Mouse (Mus musculus): Measurements from ENCODE around the gene Srgap3.
"Not testable (repeated sequence)": the region's sequence is repeated elsewhere in the genome, so short reads cannot be mapped to it uniquely, and the experiment has no call there.

Gene Srgap3

DNA sequence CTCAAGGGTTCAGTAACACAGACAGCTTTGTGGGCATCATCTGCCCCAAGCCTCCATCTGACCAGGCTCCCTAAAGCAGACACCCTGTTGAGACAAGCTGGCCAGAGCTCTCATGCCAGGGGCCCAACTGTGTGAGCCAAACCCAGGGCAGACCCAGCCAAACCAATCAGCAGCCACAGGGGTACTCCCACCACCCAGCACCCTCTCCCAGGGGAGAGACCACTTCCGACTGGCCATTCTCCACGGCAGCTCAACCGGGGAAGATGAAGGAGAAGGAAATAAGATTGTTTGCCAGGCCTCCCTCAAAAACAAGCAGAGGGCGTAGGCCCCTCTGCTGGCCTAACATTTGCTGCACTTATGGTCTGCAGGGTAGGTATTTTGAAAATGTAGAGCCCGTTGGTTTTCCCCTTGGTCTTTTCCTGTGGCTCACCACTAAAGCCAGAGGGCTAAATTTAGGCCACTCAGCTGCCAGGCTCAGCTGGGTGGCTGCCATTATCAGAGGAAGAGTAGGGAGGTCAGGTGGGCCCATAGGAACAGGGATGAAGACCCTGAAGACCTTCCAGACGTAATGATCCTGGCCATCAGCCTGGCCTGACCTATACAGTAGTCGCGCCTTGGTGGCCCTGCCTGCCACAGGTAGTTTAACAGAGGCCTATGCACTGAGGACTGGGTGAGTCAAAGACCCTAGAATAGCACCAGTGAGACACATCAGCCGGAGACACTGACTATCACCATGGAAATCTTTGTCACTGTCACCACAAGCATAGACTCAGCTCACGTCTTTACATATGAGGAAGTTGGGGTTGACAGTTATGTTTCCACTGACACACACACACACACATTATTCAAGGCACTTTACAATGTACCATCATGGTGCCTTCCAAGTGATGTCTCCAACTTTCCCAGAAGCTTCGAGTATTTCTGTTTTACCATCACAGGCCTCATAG lies 85.4 kb downstream of the Srgap3 start:
- DNase-seq (ENCODE audit: low read depth, low spot score), result no peak

DNA sequence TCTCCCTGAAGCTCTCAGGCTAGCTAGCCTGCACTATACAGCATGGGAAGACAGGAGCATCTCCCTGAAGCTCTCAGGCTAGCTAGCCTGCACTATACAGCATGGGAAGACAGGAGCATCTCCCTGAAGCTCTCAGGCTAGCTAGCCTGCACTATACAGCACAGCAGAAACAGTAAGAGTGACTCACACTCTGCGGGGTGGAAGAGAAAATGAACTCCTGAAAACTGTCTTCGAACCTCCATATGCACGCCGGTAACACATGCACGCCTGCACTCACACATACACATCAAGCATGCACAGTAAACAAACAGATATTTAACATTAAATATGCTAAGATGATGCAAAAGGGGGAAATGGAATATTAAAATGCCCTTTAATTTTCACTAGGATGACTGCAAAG lies 86.8 kb downstream of the Srgap3 start:
- DNase-seq (ENCODE audit: low read depth, low spot score), result not testable (repeated sequence)

- no peak for DNase-seq (ENCODE audit: low read depth, low spot score)
Observed at GRCm38 (mm10) chr6:112857057-112857456, 90.0 kb downstream of the Srgap3 start.

DNA sequence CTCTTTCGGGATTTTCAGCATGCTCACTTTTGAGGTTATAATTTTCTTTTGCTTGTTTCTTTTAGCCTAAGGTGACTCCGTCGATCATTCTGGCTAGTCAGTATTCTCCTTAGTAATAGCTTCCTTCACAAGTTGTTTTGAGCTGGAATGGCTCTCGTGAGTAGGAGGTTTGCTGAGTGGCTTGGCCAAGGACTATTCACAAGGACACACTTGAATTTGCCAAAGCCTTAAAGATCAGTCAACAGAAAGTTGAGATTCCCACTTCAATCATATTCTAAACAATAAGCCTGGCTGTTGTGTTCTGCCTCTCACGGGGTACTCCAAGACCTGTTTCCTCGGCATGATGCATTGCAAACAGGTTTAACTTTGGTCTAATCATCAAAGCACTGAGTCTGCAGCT lies 91.9 kb downstream of the Srgap3 start:
- DNase-seq (ENCODE audit: low read depth, low spot score), result no peak

DNA sequence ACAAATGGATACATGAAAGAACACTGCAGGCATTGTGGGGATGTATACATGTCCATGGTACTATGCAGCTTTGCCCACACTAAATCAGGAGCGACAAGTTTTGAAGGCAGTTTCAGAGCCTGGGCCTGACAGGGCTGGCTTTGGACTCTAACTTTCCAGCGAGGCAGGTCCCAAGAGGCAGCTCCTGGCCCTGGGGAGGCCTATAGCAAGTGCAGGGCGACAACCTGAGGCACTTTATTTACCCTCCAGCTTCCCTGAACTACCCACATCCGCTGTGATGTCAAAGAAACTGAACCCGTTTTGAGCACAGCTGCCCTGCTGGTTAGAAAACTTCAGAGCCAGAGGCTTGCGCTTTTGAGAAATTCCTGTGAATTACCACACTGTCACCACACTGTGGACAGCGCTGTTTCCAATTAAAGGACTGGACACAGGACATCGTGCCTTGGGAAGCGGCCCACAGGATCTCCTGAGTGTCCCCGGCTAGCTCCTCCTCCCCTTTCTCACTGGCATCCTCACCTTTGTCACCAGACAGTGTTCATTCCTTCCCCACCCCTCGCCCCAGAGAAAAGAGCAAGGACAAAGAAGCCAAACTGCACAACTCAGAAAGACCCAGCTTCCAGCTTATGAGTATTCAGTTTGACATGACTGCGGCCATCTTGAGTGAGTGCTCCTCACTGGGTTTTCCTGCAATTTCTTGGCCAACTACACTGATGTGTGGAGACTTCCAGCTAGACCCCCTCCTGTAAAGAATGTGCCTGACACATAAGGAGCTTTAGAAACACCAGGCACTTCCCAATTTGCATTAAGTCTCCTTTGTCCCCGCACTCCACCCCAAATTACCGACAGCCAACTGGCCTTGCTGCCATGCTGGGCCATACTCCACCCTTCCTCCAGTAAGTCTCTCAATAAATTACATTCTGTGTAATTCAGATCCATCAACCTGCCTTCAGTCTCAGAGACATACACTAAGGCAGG lies 94.5 kb downstream of the Srgap3 start:
- DNase-seq (ENCODE audit: low read depth, low spot score), result peak; percentile 60

GRCm38 (mm10) chr6:112850745-112851144 lies 96.3 kb downstream of the Srgap3 start:
- no peak for DNase-seq (ENCODE audit: low read depth, low spot score)

- DNase-seq (ENCODE audit: low read depth, low spot score), result no peak
Observed at GRCm38 (mm10) chr6:112848629-112849180, 98.4 kb downstream of the Srgap3 start.

DNA sequence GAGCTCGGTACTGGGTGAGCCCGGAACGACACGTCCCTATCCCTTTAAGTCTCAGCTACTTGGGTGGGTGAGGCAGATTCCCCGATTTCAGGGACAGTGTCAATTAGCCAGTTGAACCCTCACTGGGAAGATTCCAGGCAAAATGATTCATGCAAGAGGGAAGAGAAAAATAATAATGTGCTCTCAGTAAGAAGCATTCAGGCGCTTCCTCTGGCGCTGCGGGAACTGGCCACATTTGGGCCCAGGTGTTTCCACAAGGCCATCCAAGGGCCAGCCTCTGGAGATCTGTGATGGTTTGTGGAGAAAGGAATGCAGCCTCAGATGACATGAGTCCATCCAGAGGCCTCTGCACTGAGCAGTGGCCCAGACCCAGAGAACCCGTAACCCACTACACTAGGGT lies 100.2 kb downstream of the Srgap3 start:
- DNase-seq (ENCODE audit: low read depth, low spot score), result no peak

GRCm38 (mm10) chr6:112842426-112842825 lies 104.6 kb downstream of the Srgap3 start:
- DNase-seq (ENCODE audit: low read depth, low spot score), result no peak

GRCm38 (mm10) chr6:112840400-112840799 lies 106.7 kb downstream of the Srgap3 start:
- DNase-seq (ENCODE audit: low read depth, low spot score), result no peak

GRCm38 (mm10) chr6:112839391-112839790 lies 107.7 kb downstream of the Srgap3 start:
- DNase-seq (ENCODE audit: low read depth, low spot score), result no peak

DNA sequence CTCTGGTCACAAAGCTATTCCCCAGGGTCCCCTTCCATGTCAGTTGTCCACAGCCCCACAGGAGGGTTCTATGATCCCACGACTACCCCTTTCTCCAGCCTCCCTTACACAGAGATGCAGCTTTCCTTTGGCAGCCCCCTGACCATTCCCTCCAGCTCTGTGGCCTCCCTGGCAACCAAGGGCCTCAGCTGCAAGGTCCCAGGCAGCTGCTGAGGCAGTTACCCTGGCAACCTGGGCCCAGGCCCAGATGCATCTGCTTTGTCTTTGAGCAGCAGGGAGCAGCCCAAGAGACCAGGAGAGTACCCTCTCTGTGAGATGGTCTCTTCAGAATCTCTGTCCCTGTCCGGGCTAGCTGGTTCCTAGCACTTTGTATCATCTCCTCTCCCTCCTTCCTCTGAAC lies 108.2 kb downstream of the Srgap3 start:
- no peak for DNase-seq (ENCODE audit: low read depth, low spot score)

DNA sequence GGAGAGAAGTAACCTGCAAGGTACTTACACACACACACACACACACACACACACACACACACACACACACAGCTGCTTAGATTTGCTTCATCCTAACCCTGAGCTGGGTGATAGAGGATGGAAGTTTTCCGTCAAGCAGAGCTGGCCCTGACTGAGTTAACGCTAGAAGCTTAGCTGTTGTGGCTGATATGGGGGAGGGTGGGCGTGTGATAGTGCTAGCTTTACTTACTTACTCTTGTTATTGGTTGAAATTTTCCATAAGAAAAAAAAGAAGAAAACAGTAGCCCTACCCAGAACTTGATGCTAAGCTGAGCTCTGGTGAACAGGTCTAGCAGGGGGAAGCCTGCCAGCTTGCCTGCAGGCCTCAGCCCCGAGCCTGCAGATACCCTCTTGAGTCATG lies 110.4 kb downstream of the Srgap3 start:
- DNase-seq (ENCODE audit: low read depth, low spot score), result no peak

GRCm38 (mm10) chr6:112835413-112835812 lies 111.7 kb downstream of the Srgap3 start:
- DNase-seq (ENCODE audit: low read depth, low spot score), result no peak

- DNase-seq (ENCODE audit: low read depth, low spot score), result no peak
Observed at GRCm38 (mm10) chr6:112834430-112834829, 112.6 kb downstream of the Srgap3 start.

GRCm38 (mm10) chr6:112833763-112834162 lies 113.3 kb downstream of the Srgap3 start:
- no peak for DNase-seq (ENCODE audit: low read depth, low spot score)

- DNase-seq (ENCODE audit: low read depth, low spot score), result no peak
Observed at GRCm38 (mm10) chr6:112829196-112829595, 117.9 kb downstream of the Srgap3 start.

DNA sequence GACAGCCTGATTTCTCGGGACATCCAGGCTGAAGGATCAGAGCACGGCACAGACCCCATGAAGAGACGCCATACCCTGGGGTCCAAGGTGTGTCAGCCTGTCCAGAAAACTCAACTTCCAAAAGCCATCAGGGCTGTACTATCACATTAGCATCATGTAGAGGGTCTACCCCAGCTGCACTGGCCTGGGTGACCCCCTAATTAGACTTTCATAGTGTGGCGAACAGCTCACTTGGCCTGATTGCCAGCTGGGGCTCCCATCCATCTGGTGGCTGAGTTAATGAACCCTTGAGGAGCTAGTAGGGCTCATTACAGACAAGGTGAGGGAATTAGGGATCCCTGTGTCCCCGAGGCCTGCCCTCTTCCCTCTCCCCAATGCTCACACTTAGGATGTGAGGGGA lies 118.6 kb downstream of the Srgap3 start:
- DNase-seq (ENCODE audit: low read depth, low spot score), result no peak

GRCm38 (mm10) chr6:112825657-112826056 lies 121.4 kb downstream of the Srgap3 start:
- no peak for DNase-seq (ENCODE audit: low read depth, low spot score)

- DNase-seq (ENCODE audit: low read depth, low spot score), result no peak
Observed at GRCm38 (mm10) chr6:112823096-112823495, 124.0 kb downstream of the Srgap3 start.

GRCm38 (mm10) chr6:112820298-112820992 lies 126.6 kb downstream of the Srgap3 start:
- DNase-seq (ENCODE audit: low read depth, low spot score), result no peak

All from ZHBTc4 (cell line).